Mouse (Mus musculus) lung, postnatal 0 days (tissue): ENCODE results near the gene Fbxo42. TPM values are rescaled to one million over a fixed set of nuclear protein-coding genes. Genes with fewer than 3 reads are reported as not detected.

Experiments
- ATAC-seq: fragments of 200-750 bp; cut with Nextera tagmentation; 2 replicates; pipeline ENCODE4 v1.8.0; 2017; ENCODE audit warnings: moderate library complexity
- DNase-seq: peaks from one replicate; pipeline ENCODE4 v3.0.0-alpha.2; 2016; ENCODE audit warnings: low spot score
- H3K27ac ChIP-seq: fragments of 300-500 bp; sonication (generic); 2 replicates; pipeline ENCODE4 v1.5.1; 2014; ENCODE audit warnings: antibody characterized with exemption, mild to moderate bottlenecking, low read length, mixed read lengths
- H3K27me3 ChIP-seq: fragments of 300-500 bp; sonication (generic); replicated peaks from 2 replicates; pipeline ENCODE4 v1.6.1; 2014; ENCODE audit warnings: low read length, mixed read lengths; ENCODE audit not compliant: insufficient read depth
- H3K36me3 ChIP-seq: fragments of 300-500 bp; sonication (generic); 2 replicates; pipeline ENCODE4 v1.6.1; 2014; ENCODE audit warnings: low read length, mixed read lengths; ENCODE audit not compliant: insufficient read depth
- H3K4me1 ChIP-seq: fragments of 300-500 bp; sonication (generic); 2 replicates; pipeline ENCODE4 v1.6.1; 2014; ENCODE audit warnings: antibody characterized with exemption, low read depth, low read length, mixed read lengths; ENCODE audit not compliant: insufficient read depth
- H3K4me2 ChIP-seq: fragments of 300-500 bp; sonication (generic); replicated peaks from 2 replicates; pipeline ENCODE4 v1.6.1; 2014; ENCODE audit warnings: low read depth, mild to moderate bottlenecking, low read length, moderate library complexity, mixed read lengths
- H3K4me3 ChIP-seq: fragments of 300-500 bp; sonication (generic); 2 replicates; pipeline ENCODE4 v1.5.1; 2014; ENCODE audit warnings: low read depth, low read length
- H3K9ac ChIP-seq: fragments of 300-500 bp; sonication (generic); replicated peaks from 2 replicates; pipeline ENCODE4 v1.6.1; 2014; ENCODE audit warnings: low read depth, mild to moderate bottlenecking
- H3K9me3 ChIP-seq: fragments of 300-500 bp; sonication (generic); 2 replicates; pipeline ENCODE4 v1.6.1; 2016; ENCODE audit warnings: low read length, mixed read lengths
- CTCF ChIP-seq: IDR thresholded peaks from 2 replicates; pipeline ENCODE4 v1.5.1; 2016; ENCODE audit warnings: antibody characterized with exemption, mild to moderate bottlenecking
- EP300 ChIP-seq: IDR thresholded peaks from 2 replicates; pipeline ENCODE4 v1.6.1; 2016; ENCODE audit warnings: antibody characterized with exemption, mild to moderate bottlenecking, control low read depth
- WGBS: fragments of 180-500 bp; shearing (Covaris S2); extraction: QIAGEN DNeasy Blood & Tissue Kit; methylation state at CpG from one replicate; pipeline ENCODE4 v1.1.7; 2014; 5-methylcytosine and 5-hydroxymethylcytosine counted together
- polyA plus RNA-seq: library from polyadenylated mRNA; unstranded; fragments of >200 nt; fragmentation: Nextera tagmentation; extraction: Ambion mirVana; gene quantifications from 2 replicates; pipeline ENCODE4 v1.2.1, GENCODE M21; 2015

Gene Fbxo42
- polyA plus RNA-seq, 1 experiment from 2014 or later, result 11.1 TPM

GRCm38 (mm10) chr4:141213342-141213741 lies 65.6 kb downstream of the Fbxo42 start:
- H3K9ac ChIP-seq, result no peak overlapping the region

GRCm38 (mm10) chr4:141213770-141214336 lies 66.1 kb downstream of the Fbxo42 start, which contains the start of gene Rsg1:
Rsg1 (plus strand) TSS chr4:141213956.
- no peaks in the 10 kb centered on the region for H3K9me3 ChIP-seq
- H3K4me3 ChIP-seq, result peak within 1 kb of the TSS; percentile 50
- H3K27me3 ChIP-seq, result no peaks in the 10 kb centered on the region
- peaks cover 6% of the 10 kb centered on the region; the same call in 1 of the 2 replicates for H3K4me1 ChIP-seq
- TF ChIP-seq CTCF (peak; percentile 18), EP300 (no peak)
- no peak within 1 kb of the TSS for H3K27ac ChIP-seq
- peak; percentile 92 for DNase-seq
- H3K36me3 ChIP-seq, result no peaks in the 10 kb centered on the region
- peak within 1 kb of the TSS; percentile 89 for H3K4me2 ChIP-seq
- peak; percentile 84 for ATAC-seq
- 2% methylated on average over 24 of the region's 24 CpGs for WGBS
- 0 out of 2 replicates have a peak within 1 kb of the TSS, but pooled peaks have one; percentile 26 for H3K9ac ChIP-seq

More at GRCm38 (mm10) chr4:141213342-141213741, 65.6 kb downstream of the Fbxo42 start:
- Histone ChIP-seq H3K4me2 (peak overlapping the region; percentile 89), H3K4me1 (peaks cover 6% of the 10 kb centered on the region; the same call in 1 of the 2 replicates), H3K4me3 (peak overlapping the region; percentile 50; the same call in 1 of the 2 replicates), H3K27me3 (no peaks in the 10 kb centered on the region), H3K9me3 (no peaks in the 10 kb centered on the region), H3K27ac (no peak overlapping the region), H3K36me3 (no peaks in the 10 kb centered on the region)
- DNase-seq, result no peak
- 45% methylated on average over 2 of the region's 2 CpGs for WGBS
- no peak for ATAC-seq
- TF ChIP-seq CTCF, result no peak

GRCm38 (mm10) chr4:141214337-141214851 lies 66.7 kb downstream of the Fbxo42 start:
- TF ChIP-seq EP300, result no peak
- TF ChIP-seq CTCF, result peak; percentile 75
- 2% methylated on average over 16 of the region's 16 CpGs for WGBS
- H3K4me2 ChIP-seq, result peak overlapping the region; percentile 89
- H3K9me3 ChIP-seq, result no peaks in the 10 kb centered on the region
- H3K27me3 ChIP-seq, result no peaks in the 10 kb centered on the region
- peaks cover 6% of the 10 kb centered on the region; the same call in 1 of the 2 replicates for H3K4me1 ChIP-seq
- DNase-seq, result peak; percentile 57
- no peaks in the 10 kb centered on the region for H3K36me3 ChIP-seq
- ATAC-seq, result peak; percentile 22
- no peak overlapping the region for H3K27ac ChIP-seq
- H3K4me3 ChIP-seq, result peak overlapping the region; percentile 50
- H3K9ac ChIP-seq, result 0 out of 2 replicates have a peak overlapping the region, but pooled peaks have one; percentile 26

GRCm38 (mm10) chr4:141219583-141220213 lies 72.0 kb downstream of the Fbxo42 start:
- no peak overlapping the region for H3K4me3 ChIP-seq
- DNase-seq, result no peak
- no peak overlapping the region for H3K4me2 ChIP-seq
- 90% methylated on average over 20 of the region's 20 CpGs for WGBS
- no peaks in the 10 kb centered on the region for H3K9me3 ChIP-seq
- no peak overlapping the region for H3K9ac ChIP-seq
- H3K4me1 ChIP-seq, result no peaks in the 10 kb centered on the region
- no peaks in the 10 kb centered on the region for H3K27me3 ChIP-seq
- H3K27ac ChIP-seq, result no peak overlapping the region
- ATAC-seq, result no peak
- TF ChIP-seq CTCF (no peak), EP300 (no peak)
- no peaks in the 10 kb centered on the region for H3K36me3 ChIP-seq

DNA sequence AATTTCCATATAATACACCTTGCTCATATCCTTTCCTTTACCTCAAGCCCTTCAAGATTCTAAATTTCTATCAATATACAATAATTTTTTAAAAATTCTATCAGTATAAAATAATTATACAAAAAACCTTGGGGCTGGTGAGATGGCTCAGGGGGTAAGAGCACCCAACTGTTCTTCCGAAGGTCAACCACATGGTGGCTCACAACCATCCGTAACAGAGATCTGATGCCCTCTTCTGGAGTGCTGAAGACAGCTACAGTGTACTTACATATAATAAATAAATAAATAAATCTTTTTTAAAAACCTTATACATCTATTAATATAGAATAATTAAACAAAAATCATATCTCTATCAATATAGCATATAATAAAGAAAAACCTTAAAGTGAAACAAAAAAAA lies 74.1 kb downstream of the Fbxo42 start:
- Histone ChIP-seq H3K9ac (no peak overlapping the region), H3K4me2 (no peak overlapping the region), H3K27ac (no peak overlapping the region), H3K4me1 (no peaks in the 10 kb centered on the region), H3K4me3 (no peak overlapping the region), H3K27me3 (no peaks in the 10 kb centered on the region), H3K9me3 (no peaks in the 10 kb centered on the region), H3K36me3 (no peaks in the 10 kb centered on the region)
- no peak for TF ChIP-seq EP300
- TF ChIP-seq CTCF, result peak; percentile 39
- no peak for DNase-seq
- ATAC-seq, result no peak
- 64% methylated on average over 2 of the region's 2 CpGs for whole genome bisulfite sequencing

- Histone ChIP-seq H3K9me3 (no peaks in the 10 kb centered on the region), H3K27me3 (no peaks in the 10 kb centered on the region), H3K4me3 (no peak overlapping the region), H3K27ac (no peak overlapping the region), H3K4me2 (no peak overlapping the region), H3K4me1 (no peaks in the 10 kb centered on the region), H3K36me3 (no peaks in the 10 kb centered on the region), H3K9ac (no peak overlapping the region)
- no peak for ATAC-seq
- WGBS, result 86% methylated on average over 5 of the region's 5 CpGs
- TF ChIP-seq EP300, result no peak
- TF ChIP-seq CTCF, result no peak
- DNase-seq, result no peak
These were observed 75.0 kb downstream of the Fbxo42 start for GRCm38 (mm10) chr4:141222752-141223151.
